Mouse (Mus musculus) liver, embryonic 15.5 days (tissue): ENCODE measurements around the gene Sept12. TPM values are rescaled to one million over a fixed set of nuclear protein-coding genes. Genes with fewer than 3 reads are reported as not detected.
A peak's percentile ranks its signal among the peaks of the same experiment; 100 is the strongest.

Source experiments
- ATAC-seq: fragments of 200-750 bp; cut with Nextera tagmentation; 2 replicates; pipeline ENCODE4 v1.8.0; 2017; ENCODE audit warnings: moderate number of reproducible peaks, mild to moderate bottlenecking, moderate library complexity; ENCODE audit not compliant: insufficient read depth
- H3K27ac ChIP-seq: fragments of 300-500 bp; sonication (generic); replicated peaks from 2 replicates; pipeline ENCODE4 v1.5.1; 2015; ENCODE audit warnings: mild to moderate bottlenecking, inconsistent platforms
- H3K27me3 ChIP-seq: fragments of 300-500 bp; sonication (generic); 2 replicates; pipeline ENCODE4 v1.6.1; 2015; ENCODE audit warnings: mild to moderate bottlenecking, inconsistent platforms
- H3K36me3 ChIP-seq: fragments of 300-500 bp; sonication (generic); replicated peaks from 2 replicates; pipeline ENCODE4 v1.6.1; 2015; ENCODE audit warnings: moderate library complexity, mild to moderate bottlenecking, inconsistent platforms
- H3K4me1 ChIP-seq: fragments of 300-500 bp; sonication (generic); replicated peaks from 2 replicates; pipeline ENCODE4 v1.6.1; 2015; ENCODE audit warnings: inconsistent platforms
- H3K4me2 ChIP-seq: fragments of 300-500 bp; sonication (generic); 2 replicates; pipeline ENCODE4 v1.6.1; 2015; ENCODE audit warnings: moderate library complexity, mild to moderate bottlenecking, inconsistent platforms
- H3K4me3 ChIP-seq: fragments of 300-500 bp; sonication (generic); replicated peaks from 2 replicates; pipeline ENCODE4 v1.5.1; 2015; ENCODE audit warnings: mild to moderate bottlenecking, inconsistent platforms
- H3K9ac ChIP-seq: fragments of 300-500 bp; sonication (generic); 2 replicates; pipeline ENCODE4 v1.6.1; 2015; ENCODE audit warnings: moderate library complexity, mild to moderate bottlenecking, inconsistent platforms
- H3K9me3 ChIP-seq: fragments of 300-500 bp; sonication (generic); replicated peaks from 2 replicates; pipeline ENCODE4 v1.6.1; 2016; ENCODE audit warnings: inconsistent platforms
- WGBS: fragments of 180-500 bp; shearing (Covaris S2); methylation state at CpG from one replicate; pipeline ENCODE4 v1.1.7; 2015; ENCODE audit warnings: mixed read lengths; ENCODE audit not compliant: insufficient replicate concordance; 5-methylcytosine and 5-hydroxymethylcytosine counted together
- polyA plus RNA-seq: library from polyadenylated mRNA; unstranded; fragments of >200 nt; fragmentation: Nextera tagmentation; extraction: Ambion mirVana; gene quantifications from 2 replicates; pipeline ENCODE4 v1.2.1, GENCODE M21; 2015

Gene Sept12
- polyA plus RNA-seq, 1 experiment from 2014 or later = not detected

DNA sequence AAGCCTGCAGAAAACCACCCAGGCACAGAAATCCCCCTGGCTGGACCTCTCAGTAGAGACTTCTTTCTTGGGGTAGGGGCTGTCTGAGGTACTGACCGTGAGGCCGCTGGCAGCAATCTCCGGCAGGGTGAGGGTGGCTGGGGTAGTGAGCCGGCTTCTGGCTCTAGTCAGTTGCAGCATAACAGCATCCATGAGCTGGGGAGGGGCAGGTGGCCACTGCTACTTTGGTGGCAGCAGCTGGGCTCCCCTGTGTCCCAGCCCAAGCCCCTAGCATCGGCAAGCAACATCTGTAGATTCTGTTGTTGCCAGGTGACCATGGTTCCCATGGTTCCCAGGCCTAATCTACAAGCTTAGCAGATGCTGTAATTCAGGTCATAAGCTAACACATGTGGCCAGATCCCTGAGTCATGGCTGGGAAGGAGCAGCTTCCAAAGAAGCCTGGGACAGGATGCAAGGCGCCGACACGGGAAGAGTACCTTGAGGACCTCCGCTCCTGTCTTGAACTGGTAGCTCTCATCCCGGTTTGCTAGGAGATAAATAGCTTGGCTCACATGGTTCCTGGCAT is 12.8 kb upstream of the Sept12 start:
- Histone ChIP-seq H3K9ac (no peak overlapping the region), H3K27me3 (peaks cover 10% of the 10 kb centered on the region; the same call in 1 of the 2 replicates), H3K9me3 (no peaks in the 10 kb centered on the region), H3K27ac (no peak overlapping the region), H3K36me3 (peaks cover 17% of the 10 kb centered on the region), H3K4me2 (peak overlapping the region; percentile 13; the same call in 1 of the 2 replicates), H3K4me3 (no peak overlapping the region), H3K4me1 (peaks cover 56% of the 10 kb centered on the region)
- no peak for ATAC-seq
- WGBS = 80% methylated on average over 10 of the region's 10 CpGs

GRCm38 (mm10) chr16:5008076-5008475 is 10.4 kb upstream of the Sept12 start:
- peak overlapping the region; percentile 5; the same call in 1 of the 2 replicates for H3K4me2 ChIP-seq
- no peak for ATAC-seq
- WGBS = 68% methylated on average over 12 of the region's 12 CpGs
- H3K36me3 ChIP-seq = 0 out of 2 replicates have a peak, but pooled peaks cover 3% of the 10 kb centered on the region
- no peak overlapping the region for H3K9ac ChIP-seq
- H3K4me1 ChIP-seq = peaks cover 48% of the 10 kb centered on the region
- no peaks in the 10 kb centered on the region for H3K9me3 ChIP-seq
- peak overlapping the region; percentile 45; the same call in 1 of the 2 replicates for H3K27ac ChIP-seq
- no peak overlapping the region for H3K4me3 ChIP-seq
- H3K27me3 ChIP-seq = peaks cover 10% of the 10 kb centered on the region; the same call in 1 of the 2 replicates

- Histone ChIP-seq H3K27me3 (peaks cover 10% of the 10 kb centered on the region; the same call in 1 of the 2 replicates), H3K27ac (peak overlapping the region; percentile 45; the same call in 1 of the 2 replicates), H3K9ac (no peak overlapping the region), H3K36me3 (0 out of 2 replicates have a peak, but pooled peaks cover 3% of the 10 kb centered on the region), H3K4me2 (peak overlapping the region; percentile 5; the same call in 1 of the 2 replicates), H3K9me3 (no peaks in the 10 kb centered on the region), H3K4me3 (no peak overlapping the region), H3K4me1 (peaks cover 42% of the 10 kb centered on the region)
- peak; percentile 20; the same call in 1 of the 2 replicates for ATAC-seq
- 57% methylated on average over 6 of the region's 6 CpGs for WGBS
Observed at GRCm38 (mm10) chr16:5007492-5007891, 9.8 kb upstream of the Sept12 start.

- Histone ChIP-seq H3K9ac (no peak within 1 kb of the TSS), H3K36me3 (0 out of 2 replicates have a peak, but pooled peaks cover 3% of the 10 kb centered on the region), H3K9me3 (no peaks in the 10 kb centered on the region), H3K27me3 (peaks cover 10% of the 10 kb centered on the region; the same call in 1 of the 2 replicates), H3K27ac (peak within 1 kb of the TSS; percentile 45; the same call in 1 of the 2 replicates), H3K4me1 (peaks cover 38% of the 10 kb centered on the region), H3K4me2 (peak within 1 kb of the TSS; percentile 5; the same call in 1 of the 2 replicates), H3K4me3 (no peak within 1 kb of the TSS)
- ATAC-seq = peak; percentile 20; the same call in 1 of the 2 replicates
- 63% methylated on average over 5 of the region's 5 CpGs for WGBS
Observed at GRCm38 (mm10) chr16:5007067-5007466, 9.4 kb upstream of the Sept12 start, which contains the start of gene Smim22. TSS of gene Smim22 (plus strand) at chr16:5007288.

DNA sequence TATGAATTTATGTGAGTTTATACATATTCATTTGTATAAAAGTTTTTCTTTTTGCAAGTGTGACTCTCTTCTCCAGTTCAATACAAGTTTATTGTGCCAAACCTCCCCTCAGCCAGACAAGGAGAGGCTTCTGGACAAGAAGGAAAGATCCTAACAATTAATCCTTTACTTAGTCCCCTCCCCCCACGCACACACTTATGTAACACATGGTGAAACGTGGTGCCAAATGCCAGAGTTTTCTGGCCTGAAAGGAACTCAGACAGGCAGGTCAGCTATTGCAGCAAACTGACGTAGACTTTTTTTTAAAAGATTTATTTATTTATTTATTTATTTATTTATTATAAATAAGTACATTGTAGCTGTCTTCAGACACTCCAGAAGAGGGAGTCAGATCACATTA is 3.0 kb upstream of the Sept12 start:
- no peak overlapping the region for H3K27ac ChIP-seq
- H3K9me3 ChIP-seq = no peaks in the 10 kb centered on the region
- 43% methylated on average over 3 of the region's 3 CpGs for WGBS
- H3K9ac ChIP-seq = no peak overlapping the region
- H3K4me1 ChIP-seq = peaks cover 7% of the 10 kb centered on the region; the same call in 1 of the 2 replicates
- H3K4me2 ChIP-seq = no peak overlapping the region
- ATAC-seq = no peak
- H3K4me3 ChIP-seq = no peak overlapping the region
- 0 out of 2 replicates have a peak, but pooled peaks cover 6% of the 10 kb centered on the region for H3K27me3 ChIP-seq
- H3K36me3 ChIP-seq = no peaks in the 10 kb centered on the region

GRCm38 (mm10) chr16:4998984-4999383 is 1.3 kb upstream of the Sept12 start:
- H3K4me2 ChIP-seq = no peak overlapping the region
- no peaks in the 10 kb centered on the region for H3K9me3 ChIP-seq
- no peak overlapping the region for H3K27ac ChIP-seq
- H3K4me1 ChIP-seq = peaks cover 7% of the 10 kb centered on the region; the same call in 1 of the 2 replicates
- 0 out of 2 replicates have a peak, but pooled peaks cover 6% of the 10 kb centered on the region for H3K27me3 ChIP-seq
- no peaks in the 10 kb centered on the region for H3K36me3 ChIP-seq
- no peak overlapping the region for H3K4me3 ChIP-seq
- H3K9ac ChIP-seq = no peak overlapping the region
- ATAC-seq = no peak
- 55% methylated on average over 1 of the region's 1 CpGs for WGBS

GRCm38 (mm10) chr16:4993276-4993675 is 4.4 kb downstream of the Sept12 start:
- H3K36me3 ChIP-seq = no peaks in the 10 kb centered on the region
- H3K4me2 ChIP-seq = no peak overlapping the region
- WGBS = 70% methylated on average over 4 of the region's 4 CpGs
- H3K9ac ChIP-seq = no peak overlapping the region
- H3K9me3 ChIP-seq = no peaks in the 10 kb centered on the region
- peaks cover 7% of the 10 kb centered on the region; the same call in 1 of the 2 replicates for H3K4me1 ChIP-seq
- 0 out of 2 replicates have a peak, but pooled peaks cover 6% of the 10 kb centered on the region for H3K27me3 ChIP-seq
- H3K4me3 ChIP-seq = no peak overlapping the region
- no peak overlapping the region for H3K27ac ChIP-seq
- ATAC-seq = no peak

DNA sequence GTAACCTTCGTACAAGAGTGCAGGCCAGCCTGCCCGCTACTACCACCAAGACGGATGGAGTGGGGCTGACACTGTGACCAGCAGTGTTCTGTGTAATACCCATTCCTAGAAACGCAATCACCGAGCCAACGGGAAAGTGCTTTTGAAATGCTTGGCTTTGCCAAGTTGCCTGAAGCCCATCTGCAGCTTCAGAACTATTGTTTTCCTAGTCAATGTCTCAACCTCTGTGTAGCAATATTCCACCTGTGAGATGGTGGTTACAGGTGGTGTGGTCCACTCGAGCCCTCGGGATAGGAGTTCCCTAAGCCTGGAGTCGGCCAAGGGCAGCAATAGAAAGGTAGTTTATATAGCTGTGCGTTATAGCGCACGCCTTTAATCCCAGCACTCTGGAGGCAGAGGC is 12.9 kb downstream of the Sept12 start:
- 81% methylated on average over 12 of the region's 12 CpGs for WGBS
- Histone ChIP-seq H3K27me3 (no peaks in the 10 kb centered on the region; the same call in 1 of the 2 replicates), H3K4me3 (no peak overlapping the region), H3K4me2 (no peak overlapping the region), H3K27ac (no peak overlapping the region), H3K36me3 (no peaks in the 10 kb centered on the region), H3K9me3 (no peaks in the 10 kb centered on the region), H3K4me1 (no peaks in the 10 kb centered on the region), H3K9ac (no peak overlapping the region)
- no peak for ATAC-seq

DNA sequence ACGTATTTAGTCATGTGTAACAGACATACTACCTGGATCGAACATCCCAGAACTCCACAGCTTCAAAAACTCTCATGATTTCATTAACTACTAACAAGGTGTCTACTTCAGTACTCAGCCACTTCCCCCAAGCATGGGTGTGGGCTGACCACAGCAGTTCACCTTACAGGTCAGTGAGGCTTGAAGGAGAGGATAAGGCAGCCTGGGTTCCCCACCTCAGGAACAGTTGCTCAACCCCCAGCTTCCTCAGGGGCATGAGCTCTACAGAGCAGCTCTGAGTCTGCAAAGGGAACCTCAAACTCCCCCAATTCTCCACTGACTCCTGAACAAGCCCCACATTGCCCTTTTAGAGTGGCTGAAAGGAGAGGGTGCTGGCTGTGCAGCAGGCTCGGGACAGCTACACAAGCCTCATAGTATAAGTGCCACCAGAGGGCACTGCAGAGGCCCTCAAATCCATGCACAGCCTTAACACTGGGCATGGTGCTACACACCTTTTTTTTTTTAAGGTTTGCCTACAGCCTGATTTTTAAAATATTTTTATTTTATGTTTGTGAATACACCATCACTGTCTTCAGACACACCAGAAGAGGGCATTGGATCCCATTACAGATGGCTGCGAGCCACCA is 17.8 kb downstream of the Sept12 start:
- Histone ChIP-seq H3K27ac (no peak overlapping the region), H3K4me1 (peaks cover 10% of the 10 kb centered on the region), H3K9me3 (no peaks in the 10 kb centered on the region), H3K9ac (no peak overlapping the region), H3K4me3 (no peak overlapping the region), H3K4me2 (no peak overlapping the region), H3K27me3 (no peaks in the 10 kb centered on the region; the same call in 1 of the 2 replicates), H3K36me3 (no peaks in the 10 kb centered on the region)
- peak; percentile 37; the same call in 1 of the 2 replicates for ATAC-seq
- 59% methylated on average over 4 of the region's 4 CpGs for WGBS

DNA sequence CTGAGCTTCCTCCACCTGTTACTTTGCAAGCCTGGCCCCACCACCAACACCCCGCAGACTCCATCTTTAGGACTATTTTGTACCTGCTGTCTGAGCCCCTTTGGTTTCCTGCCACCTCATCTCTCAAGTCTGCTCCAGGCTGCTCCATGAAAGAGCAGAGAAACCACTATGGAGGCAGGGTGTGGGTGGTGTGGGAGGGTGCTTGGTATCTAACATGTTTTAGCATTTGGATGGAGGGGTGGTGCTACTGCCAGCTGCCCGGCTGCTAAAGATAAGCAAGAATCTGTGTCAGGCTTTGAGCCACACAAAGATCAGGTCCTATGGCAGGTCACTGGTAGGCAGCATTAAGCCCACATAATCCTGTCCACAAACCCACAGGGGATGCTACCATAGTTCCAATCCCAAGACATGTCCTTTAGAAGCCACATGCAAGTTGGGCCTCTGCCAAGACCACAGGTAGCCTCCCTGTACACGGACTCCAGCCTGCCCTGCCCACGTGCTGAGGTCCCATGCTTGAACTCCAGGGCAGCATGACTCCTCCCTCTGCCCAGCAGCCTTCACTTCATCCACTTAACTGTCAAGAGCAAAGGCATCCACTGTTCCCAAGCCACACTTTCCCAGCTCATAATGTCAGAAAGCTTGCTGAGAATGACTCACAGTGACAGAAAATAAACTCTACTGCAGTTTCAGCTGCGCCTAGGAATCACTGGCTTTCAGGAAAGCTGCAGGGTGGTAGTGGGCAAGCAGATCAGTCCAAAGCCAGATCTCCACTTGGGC is 19.2 kb downstream of the Sept12 start:
- H3K36me3 ChIP-seq = no peaks in the 10 kb centered on the region
- peaks cover 10% of the 10 kb centered on the region for H3K4me1 ChIP-seq
- WGBS = 41% methylated on average over 5 of the region's 5 CpGs
- H3K27ac ChIP-seq = no peak overlapping the region
- H3K4me3 ChIP-seq = no peak overlapping the region
- H3K27me3 ChIP-seq = no peaks in the 10 kb centered on the region; the same call in 1 of the 2 replicates
- 0 out of 2 replicates have a peak, but pooled peaks have one; percentile 29 for ATAC-seq
- no peak overlapping the region for H3K9ac ChIP-seq
- H3K4me2 ChIP-seq = no peak overlapping the region
- H3K9me3 ChIP-seq = no peaks in the 10 kb centered on the region
